Mouse (Mus musculus) small intestine, adult 2 months (tissue): ENCODE measurements around the gene Mgme1.

ENCODE experiments used
- CTCF ChIP-seq: fragments of 200-500 bp; IDR thresholded peaks from 2 replicates; pipeline ENCODE4 v1.5.1; 2012; ENCODE audit warnings: low read depth, mild to moderate bottlenecking, control low read depth, inconsistent platforms, low read length, moderate library complexity, mixed read lengths; ENCODE audit not compliant: insufficient replicate concordance, insufficient read length; ENCODE audit errors: extremely low read depth
- POLR2A ChIP-seq: fragments of 200-500 bp; IDR thresholded peaks from 2 replicates; pipeline ENCODE4 v1.6.1; 2012; ENCODE audit warnings: low read depth, mild to moderate bottlenecking, control low read depth, inconsistent platforms, low read length, moderate library complexity

DNA sequence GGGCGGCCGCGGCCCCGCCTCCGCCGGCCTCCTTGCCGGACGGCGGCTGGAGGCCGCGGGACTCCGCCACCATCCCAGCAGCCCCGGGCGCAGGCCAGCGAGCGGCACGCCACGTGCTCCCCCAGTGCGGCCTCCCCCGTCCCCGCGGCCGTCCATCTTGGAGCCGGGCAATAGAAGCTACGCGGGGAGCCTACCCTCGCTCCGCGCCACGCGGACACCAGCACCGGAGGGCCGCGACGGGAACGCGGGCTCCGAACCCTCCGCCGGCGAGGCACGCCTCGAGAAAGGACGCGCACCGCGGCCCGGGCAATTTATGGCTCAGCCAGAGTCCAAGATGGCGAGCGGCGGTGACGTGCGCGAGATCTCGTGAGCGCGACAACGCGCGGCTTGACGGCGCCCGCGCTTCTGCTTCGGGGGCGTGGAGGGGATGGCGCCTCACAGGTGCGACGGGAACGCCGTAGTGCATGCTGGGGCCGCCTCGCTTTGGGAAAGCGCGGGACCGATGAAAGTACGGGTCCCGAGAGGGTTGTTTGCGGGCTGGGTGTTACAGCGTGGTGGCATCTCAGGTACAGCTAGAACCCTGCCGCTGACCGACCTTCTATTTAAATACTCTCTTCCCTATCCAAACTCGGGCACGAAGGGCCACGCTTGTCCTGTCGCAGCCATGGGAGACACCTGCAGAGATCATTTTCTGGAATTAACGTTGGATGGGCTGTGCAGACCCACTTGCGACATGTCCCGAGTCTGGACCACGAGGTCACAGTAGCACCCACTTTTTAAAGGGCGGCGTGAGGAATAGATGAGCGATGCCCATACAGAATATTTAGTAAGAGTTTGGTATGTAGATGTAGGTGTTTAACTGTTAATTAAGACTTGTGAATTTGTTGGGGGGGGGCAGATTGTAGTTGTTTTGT lies at the start of gene Mgme1, which contains the start of gene Snx5:
- TF ChIP-seq CTCF = no peak
- TF ChIP-seq POLR2A = peak; percentile 44
